Mouse (Mus musculus): ENCODE measurements around the gene Klhl40.

Klhl40 gene

DNA sequence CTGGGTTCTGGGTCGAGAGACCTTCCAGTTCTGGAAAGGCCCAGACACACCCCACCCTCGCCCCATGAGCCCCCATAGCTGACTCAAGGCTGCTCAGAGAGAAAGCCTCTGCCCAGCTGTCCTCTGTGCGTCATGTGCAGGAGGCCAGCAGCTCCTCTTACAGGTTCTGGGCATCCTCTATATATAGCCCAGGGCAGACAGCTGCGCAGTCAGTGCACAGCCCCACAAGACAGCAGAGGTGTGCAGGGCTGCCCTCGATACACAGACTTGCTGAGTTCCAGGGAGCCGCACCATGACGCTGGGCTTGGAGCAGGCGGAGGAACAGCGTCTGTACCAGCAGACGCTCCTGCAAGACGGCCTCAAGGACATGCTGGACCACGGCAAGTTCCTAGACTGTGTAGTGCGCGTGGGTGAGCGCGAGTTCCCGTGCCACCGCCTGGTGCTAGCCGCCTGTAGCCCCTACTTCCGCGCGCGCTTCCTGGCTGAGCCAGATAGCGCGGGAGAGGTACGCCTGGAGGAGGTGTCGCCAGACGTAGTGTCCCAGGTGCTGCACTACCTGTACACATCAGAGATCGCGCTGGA, at the start of gene Klhl40:
Gene Klhl40, plus strand, starts transcription at position 124 of the 582 bp plus-strand sequence.
- peak; percentile 48 for DNase-seq (ENCODE audit: low read depth, low spot score)

DNA sequence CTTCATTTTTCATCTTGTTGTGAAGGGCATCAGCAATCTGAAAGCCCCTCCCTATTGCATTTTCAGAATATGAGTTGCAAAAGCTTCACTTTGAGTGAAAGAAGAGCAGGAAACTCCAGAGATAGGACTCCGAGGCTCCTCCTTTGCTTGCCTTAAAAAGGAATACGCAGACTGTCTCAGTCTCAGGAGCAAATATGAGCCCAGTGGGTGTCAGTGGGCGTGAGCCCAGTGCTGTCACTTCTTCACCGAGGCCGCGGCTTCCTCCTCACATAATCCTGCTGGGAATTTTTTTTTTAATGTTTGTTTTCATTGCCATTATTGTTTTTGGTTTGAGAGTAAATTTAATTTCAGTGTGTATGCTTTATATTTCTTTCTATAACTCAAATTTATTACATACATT, 36.9 kb upstream of the Klhl40 start:
- no peak for DNase-seq (ENCODE audit: low read depth, low spot score)

DNA sequence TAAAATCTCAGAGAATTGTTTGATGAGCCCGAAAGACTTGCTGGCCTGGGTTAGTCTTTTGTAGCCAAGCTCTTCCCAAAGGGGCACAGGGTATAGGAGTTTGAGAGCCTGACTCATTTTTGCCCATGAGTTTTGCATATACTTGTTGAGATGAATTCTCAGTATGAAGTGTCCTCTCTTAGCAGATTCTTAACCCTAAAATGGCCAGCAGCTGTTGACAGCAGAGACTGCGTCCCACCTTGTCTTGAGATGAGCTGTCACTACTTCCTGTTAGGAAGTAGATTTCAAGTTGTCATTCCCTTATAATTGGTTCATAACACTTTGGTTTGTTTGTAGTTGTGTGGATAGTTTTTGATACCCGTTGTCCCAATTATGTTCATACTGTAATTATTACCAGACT, 36.2 kb upstream of the Klhl40 start:
- DNase-seq (ENCODE audit: low read depth, low spot score): no peak

DNA sequence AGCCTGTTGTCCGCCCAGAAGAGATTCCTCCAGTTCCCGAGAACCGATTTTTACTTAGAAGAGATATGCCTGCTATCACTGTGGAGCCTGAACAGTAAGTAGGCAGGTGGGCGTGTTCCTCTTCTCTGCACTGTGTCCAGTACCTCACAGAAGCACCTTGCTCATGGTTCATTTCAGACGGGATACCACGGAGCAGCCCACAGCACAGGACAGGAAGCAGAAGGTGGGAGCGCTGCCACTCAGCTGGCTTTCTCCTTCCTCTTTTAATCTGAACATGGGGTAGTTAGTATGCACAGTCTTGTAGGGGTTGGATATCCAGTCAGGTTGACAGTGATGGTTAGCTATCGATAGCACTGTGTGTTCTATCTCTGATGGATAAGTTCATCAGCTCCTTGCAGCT, 33.4 kb upstream of the Klhl40 start:
- DNase-seq (ENCODE audit: low read depth, low spot score): no peak

DNA sequence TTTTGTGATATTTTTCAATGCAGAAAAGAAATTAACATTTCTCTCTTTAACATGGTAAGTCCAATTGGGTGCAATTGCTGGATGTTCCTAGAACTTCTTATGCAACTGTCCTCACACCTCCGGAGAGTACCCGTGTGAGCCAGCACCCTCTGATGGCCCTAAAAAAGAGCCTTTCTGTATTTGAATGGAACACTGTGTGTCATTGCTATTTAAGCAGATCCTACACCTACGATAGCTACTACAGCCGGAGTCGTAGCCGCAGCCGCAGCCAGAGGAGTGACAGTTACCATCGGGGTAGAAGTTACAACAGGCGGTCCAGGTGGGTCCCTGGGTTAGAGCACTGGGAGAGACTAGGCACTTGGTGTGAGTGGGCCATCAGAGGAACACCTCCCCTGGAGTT, 24.6 kb upstream of the Klhl40 start:
- DNase-seq (ENCODE audit: low read depth, low spot score): peak; percentile 56

DNA sequence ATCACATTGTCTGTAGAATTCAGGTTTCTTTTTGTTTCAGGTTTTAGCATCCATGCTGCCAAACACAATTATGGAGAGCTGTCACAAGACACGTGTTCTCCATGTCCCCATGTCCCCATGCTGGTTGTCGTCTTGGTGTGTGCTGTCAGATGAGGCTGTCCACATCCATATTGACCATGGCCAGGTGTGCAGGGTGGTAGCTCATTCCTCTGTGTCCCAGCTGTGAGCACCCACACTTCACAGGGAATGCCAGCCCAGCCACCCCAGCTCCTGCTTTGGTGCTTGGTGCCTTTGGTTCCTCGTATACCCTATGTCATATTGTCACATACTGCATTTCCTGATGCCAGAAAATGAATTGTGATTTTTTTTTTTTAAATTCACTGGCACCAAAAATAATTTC, 22.8 kb upstream of the Klhl40 start:
- no peak for DNase-seq (ENCODE audit: low read depth, low spot score)

DNA sequence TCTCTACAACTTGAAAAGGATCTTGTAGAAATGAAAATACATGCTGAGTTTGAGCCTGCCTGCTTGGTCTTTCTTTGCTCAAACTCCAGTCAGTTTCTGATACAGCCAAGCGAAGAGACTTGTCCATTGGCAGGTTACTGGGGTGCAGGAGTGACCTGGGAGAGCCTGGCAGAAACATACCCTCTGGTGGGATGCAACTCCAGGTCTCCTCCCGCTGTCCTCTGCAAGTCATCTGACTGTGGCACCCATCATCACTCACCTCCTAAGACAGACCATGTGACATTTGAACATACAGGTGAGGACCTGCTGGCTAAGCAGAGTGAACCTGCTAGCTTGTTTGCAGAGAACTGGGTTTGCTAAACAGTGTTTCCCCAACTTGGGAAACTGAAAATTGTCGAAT, 20.6 kb upstream of the Klhl40 start:
- no peak for DNase-seq (ENCODE audit: low read depth, low spot score)

DNA sequence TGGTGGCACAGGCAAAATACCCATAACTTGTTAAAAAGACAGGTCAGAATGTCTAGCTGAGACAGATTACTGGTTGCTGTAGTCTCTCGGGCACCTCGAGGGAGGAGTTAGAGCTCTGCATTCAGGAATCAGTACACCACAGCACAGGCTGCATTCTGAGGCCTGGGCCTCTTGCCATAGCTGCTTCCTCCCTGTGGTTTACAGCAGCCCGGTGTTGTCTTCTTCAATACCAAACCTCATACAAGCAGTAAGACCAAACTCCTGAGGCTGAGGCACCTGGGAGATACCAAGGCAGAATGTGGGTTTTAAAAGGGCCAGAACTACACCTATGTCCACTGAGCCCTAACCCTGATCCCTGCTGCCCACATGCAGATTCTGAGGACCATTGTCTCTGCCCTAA, 20.0 kb upstream of the Klhl40 start:
- no peak for DNase-seq (ENCODE audit: low read depth, low spot score)

DNA sequence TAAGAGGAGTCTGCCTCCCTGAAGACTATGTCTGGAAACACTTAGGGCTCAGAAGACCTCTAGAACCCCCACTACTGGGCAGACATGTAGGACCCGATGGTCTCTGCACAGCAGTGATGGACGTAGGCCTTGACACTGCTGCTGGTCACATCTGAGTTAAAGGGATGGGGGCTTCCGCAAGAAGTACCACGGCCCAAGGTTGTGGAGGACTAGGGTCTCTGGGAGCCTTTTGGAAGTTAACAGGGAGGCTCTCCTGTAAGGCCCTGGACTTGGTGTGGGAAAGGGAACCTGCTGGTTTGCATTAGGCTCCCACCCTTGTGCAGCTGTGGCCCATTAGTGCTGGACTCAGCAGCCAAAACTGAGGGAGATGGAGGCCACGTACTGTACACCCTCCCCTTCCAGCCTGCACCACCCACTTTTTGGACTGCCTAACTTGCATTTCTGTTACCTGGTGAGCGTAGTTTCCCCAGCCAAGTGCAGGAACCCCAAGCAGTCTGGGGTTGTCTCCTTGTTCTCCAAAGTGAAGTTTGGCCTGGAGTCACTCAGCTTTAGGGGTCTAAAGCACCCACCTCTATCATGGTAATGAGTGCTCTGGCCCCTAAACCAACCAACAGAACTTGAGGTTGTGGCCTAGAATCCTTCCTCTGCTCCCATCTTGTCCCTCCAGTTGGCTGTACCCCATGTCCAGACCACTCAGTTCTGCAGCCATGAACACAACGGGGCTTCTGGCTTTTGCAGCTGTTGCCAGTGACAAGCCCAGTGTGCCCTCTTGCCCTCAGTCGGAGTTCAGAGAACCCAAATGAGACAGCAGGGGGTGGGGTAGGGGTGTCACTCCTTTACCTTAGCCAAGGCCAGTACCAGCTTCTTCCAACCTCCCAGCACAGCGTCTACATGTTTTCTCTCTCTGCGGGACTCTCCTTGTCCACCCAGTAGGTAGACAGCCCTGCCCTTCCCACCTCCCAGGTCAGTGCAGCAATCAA, 19.3 kb upstream of the Klhl40 start:
- DNase-seq (ENCODE audit: low read depth, low spot score): no peak

DNA sequence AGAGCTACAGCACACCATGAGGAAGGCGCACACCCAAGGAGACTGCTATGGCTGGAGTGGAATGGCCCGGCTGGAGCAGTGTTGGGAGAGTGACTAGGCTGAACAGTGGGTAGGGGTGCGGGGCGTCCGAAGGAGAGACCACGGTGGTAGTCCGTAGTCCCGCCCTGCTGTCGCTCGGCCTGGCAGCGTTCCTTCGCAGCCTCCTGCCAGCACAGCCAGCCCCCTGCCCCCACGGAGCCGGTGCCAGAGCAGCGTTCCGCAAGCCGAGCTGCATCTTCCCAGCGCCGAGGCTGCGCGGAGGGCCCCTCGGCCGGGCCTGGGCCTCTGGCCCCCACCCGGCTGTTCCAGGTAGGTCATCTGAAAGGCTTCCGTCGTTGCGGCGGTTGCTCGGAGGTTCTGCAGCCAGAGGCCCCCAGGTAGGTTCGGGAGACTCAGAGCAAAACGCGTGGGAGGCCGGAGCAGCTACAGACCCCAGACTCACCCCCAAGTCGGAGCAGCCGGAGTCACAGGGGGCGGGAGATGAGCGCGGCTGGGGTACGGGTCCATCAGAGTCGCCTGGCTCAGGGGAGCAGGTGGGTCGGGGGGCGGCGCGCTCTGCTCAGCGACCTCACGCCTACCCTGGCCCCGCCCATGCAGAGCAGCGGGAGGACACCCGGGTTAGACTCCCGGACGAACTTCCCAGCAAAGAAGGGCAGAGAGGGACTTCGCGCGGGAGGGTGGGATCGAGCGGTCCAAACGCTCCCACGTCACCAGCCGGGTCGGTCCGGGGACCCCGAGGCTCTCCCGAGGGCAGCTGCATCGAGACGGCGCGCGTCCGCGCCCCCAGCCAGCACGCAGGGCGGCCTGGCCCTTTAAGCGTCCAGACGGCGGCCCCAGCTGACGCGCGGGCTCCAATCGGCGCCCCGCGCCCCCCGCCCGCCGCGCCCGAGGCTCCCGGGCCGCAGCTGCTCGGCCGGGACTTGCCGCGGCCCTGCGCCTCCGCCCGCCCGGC, 18.0 kb upstream of the Klhl40 start, which contains the start of gene Zfp651:
Gene Zfp651, plus strand, starts transcription at position 240 of the 991 bp plus-strand sequence.
- no peak for DNase-seq (ENCODE audit: low read depth, low spot score)

DNA sequence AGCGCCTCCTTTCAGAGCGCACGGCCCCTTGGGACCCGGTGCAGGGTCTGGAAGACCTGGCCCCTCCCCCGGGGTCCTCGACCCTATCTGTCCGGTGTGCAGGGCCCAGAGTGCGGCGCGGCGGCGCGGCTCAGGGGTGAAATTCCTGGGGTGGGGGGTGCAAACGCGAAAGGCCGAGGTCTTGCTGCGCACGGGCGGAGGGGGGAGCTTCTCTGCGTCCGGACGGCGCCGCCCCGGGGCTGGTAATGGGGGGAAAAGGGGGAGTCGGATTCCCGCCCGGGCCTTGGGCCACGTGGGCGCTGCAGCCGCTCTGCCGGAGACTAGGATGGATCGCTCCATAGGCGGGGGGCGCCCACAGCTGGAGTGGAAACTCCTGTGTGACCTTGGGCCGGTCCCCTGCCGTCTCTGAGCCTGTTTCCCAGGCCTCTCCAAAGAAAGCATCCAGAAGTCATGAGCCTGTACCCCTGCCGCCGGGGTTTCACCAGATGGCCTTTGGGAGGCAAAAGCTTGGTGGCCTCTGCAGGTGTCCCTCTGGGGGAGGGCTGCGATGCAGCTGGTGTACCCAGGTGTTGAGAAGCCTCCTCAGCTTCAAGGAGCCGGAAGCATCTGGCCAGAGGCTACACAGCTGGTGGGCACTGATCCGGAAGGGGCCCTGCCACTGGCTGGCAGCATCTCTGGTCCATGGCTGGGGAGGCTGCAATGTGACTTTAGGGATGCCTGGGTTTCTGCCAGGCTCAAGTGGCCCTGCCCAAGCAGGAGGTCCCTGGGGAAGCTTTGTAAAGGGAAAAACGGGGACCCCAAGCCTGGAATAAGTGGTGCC, 16.9 kb upstream of the Klhl40 start:
- no peak for DNase-seq (ENCODE audit: low read depth, low spot score)

DNA sequence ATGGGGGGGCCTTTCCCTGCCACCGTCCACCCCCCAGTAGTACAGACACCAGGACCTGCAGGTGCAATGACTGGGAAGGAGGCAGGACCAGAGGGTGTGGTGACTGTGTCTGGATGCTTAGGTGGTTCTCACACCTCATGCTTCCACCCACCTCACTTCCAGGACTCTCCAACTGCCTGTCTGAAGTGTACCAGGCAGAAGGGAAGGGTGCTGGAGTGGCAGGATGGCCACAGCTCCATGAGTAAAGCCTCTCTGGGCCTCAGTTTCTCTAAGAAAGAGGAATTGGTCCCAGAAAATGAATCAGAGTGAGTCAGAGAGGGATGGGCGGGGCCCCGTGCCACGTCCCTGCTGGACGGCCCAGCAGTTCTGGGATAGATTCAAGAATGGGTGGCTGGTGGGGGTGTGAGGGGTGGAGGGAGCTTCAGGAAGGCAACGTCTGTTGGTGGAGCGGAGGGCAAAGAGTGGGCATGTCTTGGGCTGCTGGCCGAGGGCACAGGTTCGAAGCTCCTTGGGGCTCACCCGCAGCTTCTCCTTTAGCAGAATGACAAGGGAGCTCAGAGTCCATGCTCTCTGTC, 16.2 kb upstream of the Klhl40 start:
- no peak for DNase-seq (ENCODE audit: low read depth, low spot score)

DNA sequence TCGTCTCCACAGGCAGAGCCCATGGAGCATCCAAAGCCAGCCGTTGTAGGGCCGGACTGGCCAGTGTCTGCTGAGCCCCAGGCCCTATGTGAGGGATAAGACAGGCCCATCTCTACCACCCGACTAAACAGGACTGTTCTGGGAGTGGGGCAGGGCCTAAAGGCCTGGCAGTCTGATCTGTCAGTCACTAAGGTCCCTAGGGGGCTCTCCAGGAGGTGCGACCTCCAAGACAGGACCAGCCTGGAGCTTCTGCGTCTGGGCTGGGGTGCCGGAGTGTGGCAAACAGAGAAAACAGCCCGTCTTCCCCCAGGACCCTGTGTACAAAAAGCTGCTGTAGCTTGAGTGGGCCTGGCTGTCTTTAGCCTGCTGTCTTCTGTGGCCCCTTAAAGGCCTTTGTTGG, 15.6 kb upstream of the Klhl40 start:
- no peak for DNase-seq (ENCODE audit: low read depth, low spot score)

DNA sequence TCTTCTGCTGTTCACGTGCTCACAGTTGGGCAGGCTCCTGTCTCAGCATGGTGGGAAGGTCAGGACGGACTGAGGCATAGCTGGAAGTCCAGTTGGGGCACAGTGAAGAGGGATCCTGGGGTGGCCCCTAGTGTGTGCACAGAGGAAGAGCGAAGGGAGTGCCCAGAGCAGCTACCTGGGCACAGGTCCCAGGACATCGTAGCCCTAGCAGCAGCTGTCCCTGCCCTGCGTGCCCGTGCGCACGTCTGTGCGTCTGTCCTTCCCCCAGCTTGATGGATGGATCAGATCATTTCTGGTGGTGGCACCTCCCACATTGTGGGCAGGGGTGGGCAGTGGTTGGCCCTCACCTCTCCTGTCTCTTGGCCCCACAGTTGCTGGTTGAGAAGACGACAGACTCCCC, 15.2 kb upstream of the Klhl40 start:
- no peak for DNase-seq (ENCODE audit: low read depth, low spot score)

DNA sequence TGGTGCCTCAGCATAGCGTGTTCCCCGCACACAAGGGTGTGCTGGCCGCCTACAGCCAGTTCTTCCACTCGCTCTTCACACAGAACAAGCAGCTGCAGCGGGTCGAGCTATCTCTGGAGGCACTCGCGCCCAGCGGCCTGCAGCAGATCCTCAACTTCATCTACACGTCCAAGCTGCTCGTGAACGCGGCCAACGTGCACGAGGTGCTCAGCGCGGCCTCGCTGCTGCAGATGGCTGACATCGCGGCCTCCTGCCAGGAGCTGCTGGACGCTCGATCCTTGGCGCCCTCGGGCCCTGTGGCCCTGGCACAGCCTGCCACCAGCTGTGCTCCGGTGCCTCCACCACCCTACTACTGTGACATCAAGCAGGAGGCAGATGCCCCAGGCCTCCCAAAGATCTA, 14.6 kb upstream of the Klhl40 start:
- DNase-seq (ENCODE audit: low read depth, low spot score): no peak

DNA sequence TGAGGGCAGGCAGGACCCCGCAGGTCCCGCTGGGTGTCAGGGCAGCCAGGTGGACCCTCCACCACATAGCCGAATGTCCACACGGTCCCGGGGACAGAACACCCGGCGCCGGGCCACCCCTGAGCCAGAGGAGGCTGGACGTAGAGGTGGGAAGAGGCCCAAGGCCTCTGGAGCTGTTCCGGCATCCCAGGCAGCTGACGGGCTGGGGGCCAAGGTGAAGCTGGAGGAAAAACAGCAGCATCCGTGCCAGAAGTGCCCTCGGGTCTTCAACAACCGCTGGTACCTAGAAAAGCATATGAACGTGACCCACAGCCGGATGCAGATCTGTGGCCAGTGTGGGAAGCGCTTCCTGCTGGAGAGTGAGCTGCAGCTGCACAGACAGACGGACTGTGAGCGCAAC, 13.7 kb upstream of the Klhl40 start:
- no peak for DNase-seq (ENCODE audit: low read depth, low spot score)

DNA sequence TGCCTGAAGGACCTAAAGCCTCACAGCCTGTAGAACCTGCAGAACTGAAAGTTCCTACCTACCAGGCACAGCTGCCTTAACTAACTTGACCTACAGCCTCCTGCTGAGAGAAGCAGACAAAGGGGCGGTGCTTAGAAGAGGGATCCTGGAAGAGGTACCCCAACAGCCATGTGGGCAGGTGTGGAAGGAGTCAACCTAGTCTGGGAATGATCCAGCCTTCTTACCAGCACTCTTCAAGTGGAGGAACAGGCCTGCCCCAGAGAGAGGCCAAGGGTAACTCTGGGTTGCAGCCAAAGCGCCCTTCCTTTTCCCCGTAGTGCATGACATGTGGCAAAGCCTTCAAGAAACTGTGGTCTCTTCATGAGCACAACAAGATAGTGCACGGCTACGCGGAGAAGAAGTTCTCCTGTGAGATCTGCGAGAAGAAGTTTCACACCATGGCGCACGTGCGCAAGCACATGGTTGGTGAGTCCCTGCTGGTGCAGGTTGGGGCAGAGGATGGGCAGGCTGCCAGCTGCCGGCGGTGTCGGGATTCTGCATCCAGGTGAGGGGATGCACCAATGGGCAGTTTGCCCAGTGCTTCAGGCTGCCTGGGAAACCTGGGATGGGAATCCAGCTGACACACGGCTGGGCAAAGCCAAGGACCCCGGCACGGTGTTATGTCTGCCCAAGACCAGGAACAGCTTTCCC, 12.1 kb upstream of the Klhl40 start:
- no peak for DNase-seq (ENCODE audit: low read depth, low spot score)

DNA sequence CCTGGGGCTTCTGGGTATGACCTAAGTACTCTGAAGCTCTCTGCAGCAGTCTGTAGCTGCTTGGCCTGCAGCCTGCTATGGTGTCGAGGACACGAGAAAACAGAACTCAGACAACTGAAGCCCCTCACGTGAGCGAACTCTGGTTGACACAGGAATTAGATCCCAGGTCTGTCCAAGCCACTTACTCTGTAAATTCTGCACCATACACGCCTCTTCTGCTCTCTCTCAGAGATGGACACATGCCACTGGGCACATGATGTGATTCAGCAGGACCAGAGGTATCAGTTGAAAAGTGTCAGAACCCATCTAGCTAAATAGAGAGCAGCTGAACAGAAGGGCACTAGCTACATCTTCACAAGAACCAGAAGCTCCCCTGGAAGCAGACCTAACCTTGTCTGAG, 5.0 kb upstream of the Klhl40 start:
- no peak for DNase-seq (ENCODE audit: low read depth, low spot score)

DNA sequence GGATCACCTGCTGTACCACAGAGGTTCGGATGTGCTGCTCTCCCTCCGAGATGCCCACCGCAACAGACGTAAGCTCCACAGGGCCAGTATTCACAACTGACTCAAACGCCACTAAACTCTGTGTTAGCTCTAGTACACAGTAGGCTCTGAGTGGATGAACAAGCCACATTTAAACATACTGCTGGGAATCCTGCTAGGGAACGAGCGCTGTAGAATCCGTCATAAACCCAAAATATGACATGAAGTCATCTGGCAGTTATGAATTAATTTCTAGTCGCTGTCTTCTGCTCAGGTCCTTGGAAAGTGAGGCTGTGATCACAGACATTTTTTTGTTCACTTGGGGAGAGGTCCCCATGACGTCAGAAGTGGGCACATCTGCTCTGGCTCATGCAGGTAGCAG, 1.5 kb upstream of the Klhl40 start:
- no peak for DNase-seq (ENCODE audit: low read depth, low spot score)

DNA sequence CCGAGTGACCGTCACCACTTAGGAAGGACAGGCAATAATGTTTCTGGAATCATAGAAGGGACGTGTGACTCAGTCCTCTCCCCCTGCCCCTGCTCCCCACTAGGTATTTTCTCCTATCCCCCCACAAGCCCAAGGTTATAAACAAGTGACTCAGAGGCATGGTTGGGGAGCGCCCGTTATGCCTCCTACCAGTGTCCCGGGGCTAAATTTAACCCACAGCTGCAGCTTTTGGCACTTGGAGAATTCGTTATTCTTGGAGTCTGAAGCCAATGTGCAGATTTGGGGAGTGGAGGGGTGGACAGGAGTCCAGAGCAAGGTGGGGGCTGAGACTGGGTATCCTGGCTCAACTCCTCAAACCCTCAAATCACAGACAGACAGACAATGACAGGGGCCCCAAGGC, 896 bp upstream of the Klhl40 start:
- DNase-seq (ENCODE audit: low read depth, low spot score): peak; percentile 67
